Mouse (Mus musculus): ENCODE data around the gene Zfp36l3.
"Not testable (repeated sequence)": the region's sequence is repeated elsewhere in the genome, so short reads cannot be mapped to it uniquely, and the experiment has no call there.

The Zfp36l3 gene

DNA sequence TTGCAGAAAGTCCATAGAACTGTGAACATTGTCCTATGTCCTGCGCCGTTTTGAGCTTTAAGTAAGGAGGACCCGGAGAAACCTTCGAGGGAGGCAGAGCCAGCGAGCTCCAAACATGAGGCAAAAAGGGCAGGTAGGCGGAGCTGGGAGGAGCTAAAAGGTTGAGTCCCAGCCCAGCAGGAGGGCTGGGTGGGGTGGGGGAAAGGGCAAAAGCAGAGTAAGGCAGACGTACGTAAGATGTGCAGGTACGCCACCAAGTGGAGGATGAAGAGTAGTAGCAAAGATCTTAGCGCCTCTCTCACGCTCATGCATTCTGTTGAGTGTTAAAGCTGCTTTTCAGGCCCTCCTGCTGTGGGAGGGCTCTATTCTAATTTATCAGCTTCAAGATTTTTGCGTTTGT lies at the start of gene Zfp36l3:
Gene Zfp36l3, minus strand, starts transcription at position 119 of the 400 bp plus-strand sequence.
- DNase-seq: no peak

- no peak for DNase-seq
These were observed 22.9 kb upstream of the Zfp36l3 start for GRCm38 (mm10) chrX:53799074-53799473.

DNA sequence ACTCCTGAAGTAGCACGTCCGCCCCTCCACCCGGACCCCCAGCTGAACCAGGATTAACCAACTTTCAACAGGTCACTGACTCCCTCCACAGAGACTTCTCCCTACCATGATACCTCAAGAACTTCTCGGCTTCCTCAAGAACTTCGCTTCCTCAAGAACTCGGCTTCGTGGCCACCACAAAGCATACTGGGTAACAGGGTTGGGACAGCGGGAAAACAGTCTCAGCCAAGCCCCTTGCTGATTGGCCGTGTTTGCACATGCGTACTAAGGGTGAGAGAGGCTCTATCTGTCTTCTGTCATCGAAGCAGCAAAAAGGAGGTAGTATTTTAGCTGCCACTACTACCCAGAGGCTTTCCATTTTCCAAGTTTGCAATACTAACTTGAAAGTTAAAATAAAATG lies 21.3 kb upstream of the Zfp36l3 start, which contains the start of gene Xlr:
Gene Xlr, minus strand, starts transcription at position 188 of the 400 bp plus-strand sequence.
- DNase-seq: not testable (repeated sequence)

- DNase-seq: no peak
These were observed 18.5 kb downstream of the Zfp36l3 start, which contains the start of gene 1700013H16Rik for GRCm38 (mm10) chrX:53757736-53758135. Gene 1700013H16Rik (minus strand): TSS chrX:53757831.

DNA sequence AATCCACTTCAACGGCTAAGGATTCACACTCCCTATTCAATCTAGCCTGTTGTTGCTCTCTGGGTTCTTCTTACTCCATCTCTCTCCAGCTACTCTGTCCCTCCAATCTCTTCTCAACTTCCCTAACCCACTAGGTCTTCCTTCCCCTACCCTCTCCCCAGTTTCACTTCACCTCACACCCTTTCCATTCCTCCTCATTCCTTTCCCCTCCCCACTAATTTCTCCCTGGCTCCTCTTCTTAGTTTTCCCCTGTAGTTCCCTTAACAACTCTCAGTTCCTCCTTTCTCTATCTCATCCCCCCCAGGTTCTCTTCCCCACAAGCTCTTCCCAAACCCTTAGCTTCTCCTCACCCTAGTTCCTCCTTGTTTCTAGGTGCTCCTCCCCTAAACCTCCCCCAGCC lies 23.3 kb downstream of the Zfp36l3 start:
- no peak for DNase-seq

GRCm38 (mm10) chrX:53728967-53729366 lies 47.2 kb downstream of the Zfp36l3 start:
- DNase-seq: no peak

DNA sequence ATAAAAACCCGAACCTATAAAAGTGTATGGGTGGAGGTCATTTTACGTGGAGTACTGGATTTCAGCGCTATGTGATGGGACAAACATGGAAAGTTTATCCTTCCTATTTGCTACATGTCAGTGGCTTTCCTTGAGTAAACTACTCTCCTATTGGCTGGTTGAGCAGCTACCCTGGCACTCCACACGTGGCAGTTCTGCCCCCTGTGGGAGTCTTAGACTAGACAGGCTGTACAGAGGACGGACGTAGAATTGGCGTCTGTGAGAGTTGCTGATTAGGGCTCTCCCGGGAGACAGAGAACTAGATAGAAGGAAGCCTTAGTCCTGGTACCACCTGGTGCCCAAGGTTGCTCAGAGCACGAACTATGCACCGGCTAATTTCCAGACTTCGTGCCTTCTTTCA lies 51.6 kb downstream of the Zfp36l3 start, which contains the start of gene 4930502E18Rik:
Gene 4930502E18Rik, plus strand, starts transcription at position 231 of the 400 bp plus-strand sequence.
- no peak for DNase-seq
